Mouse (Mus musculus) embryonic stem cell, embryonic (primary cell): Measurements from ENCODE around the gene Rsrc1.

ENCODE experiments used
- CTCF ChIA-PET, 4 experiments: fragments of 300-600 bp in 2 of 4; fragments of 350-600 bp in 2 of 4; sonication (Branson Sonifier 250); formaldehyde crosslinking; loops; one replicate each; lab custom pipeline; 2022; ENCODE audit warnings: inconsistent platforms in 2 of 4; lab: Charles Lee
- POLR2A ChIA-PET, 4 experiments: fragments of 300-600 bp in 2 of 4; fragments of 350-600 bp in 2 of 4; sonication (Branson Sonifier 250); formaldehyde crosslinking; loops; one replicate each; lab custom pipeline; 2022; ENCODE audit warnings: antibody characterized with exemption in 4 of 4, inconsistent platforms in 1 of 4; lab: Charles Lee

Rsrc1 gene

DNA sequence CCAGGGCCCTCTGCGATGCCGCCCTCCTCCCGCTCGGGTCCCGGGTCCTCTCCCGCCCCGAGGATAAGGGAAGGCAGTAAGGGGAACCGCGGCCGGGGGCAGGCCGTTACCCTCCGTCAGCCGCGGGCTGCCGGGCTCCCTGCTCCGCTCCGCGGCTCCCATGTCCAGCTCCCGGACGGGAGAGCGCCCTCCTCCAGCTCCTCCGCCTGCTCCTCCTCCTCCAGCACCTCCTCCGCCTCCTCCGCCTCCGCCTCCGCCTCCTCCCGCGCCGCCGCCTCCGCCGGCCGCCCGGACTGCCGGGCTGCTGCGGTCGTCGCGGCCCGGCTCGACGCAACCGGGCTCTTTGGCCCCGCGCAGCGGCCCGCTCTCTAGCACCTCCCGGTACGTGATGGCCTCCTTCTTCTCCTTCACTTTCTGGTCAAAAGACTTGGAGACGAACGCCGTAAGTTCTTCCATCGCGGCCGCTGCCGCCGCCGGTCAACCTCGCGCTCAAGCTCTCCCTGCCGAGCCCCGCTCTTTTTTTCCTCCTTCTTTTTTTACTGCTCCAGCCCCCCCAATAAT, at the start of gene Rsrc1:
Gene Rsrc1 (plus strand): TSS at position 290 of the 561 bp plus-strand sequence.
- CTCF ChIA-PET, result interaction anchor here in 1 of 4 experiments (0.6 kb wide), 1 partner anchor 1581 kb away, joined by 3 read pairs; no protein-coding TSS in a partner anchor
- POLR2A ChIA-PET, result interaction anchor here in 2 of 4 experiments (0.7 to 1.1 kb wide), 4 partner anchors 8 to 46 kb away, joined by 3 to 5 read pairs (median 4); no protein-coding TSS in a partner anchor

- CTCF ChIA-PET, result interaction anchor here in 1 of 4 experiments (0.6 kb wide), 1 partner anchor 378 kb away, joined by 3 read pairs; no protein-coding TSS in a partner anchor
- POLR2A ChIA-PET, result no interaction called here
These were observed 41.5 kb upstream of the Rsrc1 start for GRCm38 (mm10) chr3:66939675-66940074.

DNA sequence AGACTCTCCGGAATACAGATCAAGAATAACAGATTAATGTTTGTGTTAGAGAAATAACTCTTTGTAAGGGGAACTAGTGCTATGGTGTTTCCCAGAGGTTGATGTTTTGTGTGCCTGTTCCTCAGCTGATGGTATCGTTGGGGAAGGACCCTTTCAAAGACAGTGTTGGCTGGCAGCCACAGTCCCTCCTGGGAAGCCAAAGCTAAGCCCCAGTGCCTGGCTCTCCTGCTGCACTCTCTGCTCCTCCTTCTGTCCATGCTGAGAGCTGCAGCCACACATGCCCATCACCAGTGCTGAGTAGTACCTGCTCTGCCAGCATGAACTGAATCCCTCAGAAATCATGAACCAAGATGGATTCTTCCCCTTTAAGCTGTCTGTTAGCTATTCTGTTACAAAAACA, 26.1 kb upstream of the Rsrc1 start:
- ChIA-PET POLR2A (no interaction called here), CTCF (no interaction called here)

- ChIA-PET CTCF (interaction anchor here in 1 of 4 experiments (0.5 kb wide), 1 partner anchor 113 kb away, joined by 6 read pairs; no protein-coding TSS in a partner anchor), POLR2A (no interaction called here)
These were observed 21.2 kb upstream of the Rsrc1 start for GRCm38 (mm10) chr3:66959972-66960371.

DNA sequence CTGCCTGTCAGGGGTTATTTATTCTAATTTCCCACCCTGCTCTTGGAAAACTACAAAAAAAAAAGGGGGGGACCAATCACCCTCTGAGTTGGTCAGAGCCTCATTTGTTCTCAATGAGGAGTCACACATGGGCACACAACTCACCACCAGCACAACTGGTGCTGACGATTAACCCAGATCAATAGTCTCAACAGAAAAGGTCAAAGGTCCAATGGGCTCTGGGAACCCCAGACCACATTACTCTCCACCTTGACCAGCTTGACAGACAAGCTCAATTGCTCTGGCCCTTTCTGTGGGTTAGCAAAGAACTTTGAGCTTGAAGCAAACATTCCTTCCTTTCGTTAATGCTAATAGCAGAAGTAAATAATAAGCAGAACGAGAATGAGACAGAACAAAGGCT, 16.3 kb upstream of the Rsrc1 start:
- POLR2A ChIA-PET, result no interaction called here
- CTCF ChIA-PET, result no interaction called here

GRCm38 (mm10) chr3:66967508-66967907, 13.7 kb upstream of the Rsrc1 start:
- POLR2A ChIA-PET, result no interaction called here
- CTCF ChIA-PET, result interaction anchor here in 1 of 4 experiments (0.6 kb wide), 1 partner anchor 229 kb away, joined by 3 read pairs; no protein-coding TSS in a partner anchor

GRCm38 (mm10) chr3:66970261-66970660, 10.9 kb upstream of the Rsrc1 start:
- ChIA-PET CTCF (no interaction called here), POLR2A (interaction anchor here in 2 of 4 experiments (0.7 to 1.5 kb wide), 2 partner anchors 16 to 494 kb away, joined by 3 to 4 read pairs; no protein-coding TSS in a partner anchor)

GRCm38 (mm10) chr3:66970661-66971331, 10.4 kb upstream of the Rsrc1 start:
- POLR2A ChIA-PET, result interaction anchor here in 2 of 4 experiments (0.7 to 1.5 kb wide), 2 partner anchors 15 to 494 kb away, joined by 3 to 4 read pairs; no protein-coding TSS in a partner anchor
- CTCF ChIA-PET, result no interaction called here

DNA sequence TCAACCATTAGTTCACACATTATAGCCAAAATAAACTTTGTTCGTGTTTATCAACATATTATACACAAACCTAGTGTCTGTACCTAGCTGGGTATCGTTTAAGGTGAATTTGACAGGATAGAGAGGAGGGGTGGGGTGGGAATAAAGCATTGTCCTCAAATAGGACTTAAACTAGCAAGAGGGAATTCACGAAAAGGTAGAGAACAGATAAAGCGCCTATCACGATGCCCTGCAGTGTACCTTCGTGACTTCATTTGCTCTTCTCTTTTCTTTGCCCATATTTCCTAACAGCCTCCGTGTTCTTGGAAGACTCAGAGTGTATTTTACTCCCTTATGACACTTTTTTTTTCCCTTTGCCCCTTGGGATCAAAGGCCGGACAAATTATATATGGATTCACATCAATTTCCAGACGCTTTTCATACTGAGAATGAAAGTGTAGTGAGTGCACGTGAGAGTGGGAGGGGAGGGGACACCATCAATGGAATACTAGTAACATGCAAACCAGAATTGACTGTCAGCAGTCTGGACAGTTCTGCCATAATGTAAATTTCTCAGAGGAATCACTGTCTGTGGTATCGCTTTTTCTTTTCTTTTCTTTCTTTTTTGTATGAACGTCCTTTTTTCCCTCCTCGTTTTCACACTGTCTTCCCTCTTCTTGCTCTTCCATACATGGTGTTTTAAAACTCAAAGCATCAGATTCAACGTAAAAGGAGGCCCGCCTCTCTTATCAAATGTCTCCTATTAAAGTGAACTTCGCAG, 8.8 kb upstream of the Rsrc1 start:
- ChIA-PET POLR2A (interaction anchor here in 2 of 4 experiments (0.8 to 2.5 kb wide), 2 partner anchors 9 to 14 kb away, joined by 4 to 9 read pairs; partner anchors contain the start of genes Rsrc1 (in 1 of the 2) and Shox2 (in 1 of the 2)), CTCF (no interaction called here)

- ChIA-PET POLR2A (interaction anchor here in 3 of 4 experiments (1.0 to 2.5 kb wide), 3 partner anchors 12 to 13 kb away, joined by 4 to 9 read pairs (median 5); no protein-coding TSS in a partner anchor), CTCF (no interaction called here)
These were observed 7.7 kb upstream of the Rsrc1 start for GRCm38 (mm10) chr3:66973391-66973943.

GRCm38 (mm10) chr3:66974501-66974900, 6.7 kb upstream of the Rsrc1 start:
- ChIA-PET CTCF (no interaction called here), POLR2A (interaction anchor here in 3 of 4 experiments (0.7 to 2.5 kb wide), 3 partner anchors 11 to 964 kb away, joined by 3 to 9 read pairs (median 4); no protein-coding TSS in a partner anchor)

- ChIA-PET POLR2A (no interaction called here), CTCF (no interaction called here)
These were observed 4.1 kb upstream of the Rsrc1 start for GRCm38 (mm10) chr3:66976889-66977615.

DNA sequence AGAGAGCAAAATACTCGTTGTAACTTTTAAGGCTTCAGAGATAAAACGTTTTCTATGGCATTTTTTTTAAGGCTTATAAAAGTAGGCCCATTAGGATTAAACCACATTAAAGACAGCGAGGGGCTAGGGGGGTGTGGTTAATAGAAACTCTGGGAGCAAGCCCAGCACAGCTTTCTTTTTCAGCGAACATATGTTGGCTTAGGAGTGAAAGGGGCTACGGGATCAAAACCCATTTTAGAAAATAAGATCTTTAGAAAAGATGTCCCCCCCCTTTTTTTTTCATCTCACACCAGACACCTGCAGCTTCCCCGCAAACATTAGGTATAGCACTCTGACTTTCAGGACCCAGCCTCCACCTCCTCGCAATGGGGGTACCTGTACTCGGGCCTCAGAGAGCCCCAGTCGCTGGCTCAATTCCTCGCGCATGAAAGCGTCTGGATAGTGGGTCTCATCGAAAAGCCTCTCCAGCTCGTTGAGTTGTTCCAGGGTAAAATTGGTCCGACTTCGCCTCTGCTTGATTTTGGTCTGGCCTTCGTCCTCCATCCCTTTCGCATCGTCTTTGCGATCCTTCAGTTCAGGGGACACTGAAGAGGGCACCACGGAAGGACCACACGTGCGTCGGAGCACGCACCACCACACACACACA, 3.3 kb upstream of the Rsrc1 start:
- POLR2A ChIA-PET, result no interaction called here
- CTCF ChIA-PET, result no interaction called here

DNA sequence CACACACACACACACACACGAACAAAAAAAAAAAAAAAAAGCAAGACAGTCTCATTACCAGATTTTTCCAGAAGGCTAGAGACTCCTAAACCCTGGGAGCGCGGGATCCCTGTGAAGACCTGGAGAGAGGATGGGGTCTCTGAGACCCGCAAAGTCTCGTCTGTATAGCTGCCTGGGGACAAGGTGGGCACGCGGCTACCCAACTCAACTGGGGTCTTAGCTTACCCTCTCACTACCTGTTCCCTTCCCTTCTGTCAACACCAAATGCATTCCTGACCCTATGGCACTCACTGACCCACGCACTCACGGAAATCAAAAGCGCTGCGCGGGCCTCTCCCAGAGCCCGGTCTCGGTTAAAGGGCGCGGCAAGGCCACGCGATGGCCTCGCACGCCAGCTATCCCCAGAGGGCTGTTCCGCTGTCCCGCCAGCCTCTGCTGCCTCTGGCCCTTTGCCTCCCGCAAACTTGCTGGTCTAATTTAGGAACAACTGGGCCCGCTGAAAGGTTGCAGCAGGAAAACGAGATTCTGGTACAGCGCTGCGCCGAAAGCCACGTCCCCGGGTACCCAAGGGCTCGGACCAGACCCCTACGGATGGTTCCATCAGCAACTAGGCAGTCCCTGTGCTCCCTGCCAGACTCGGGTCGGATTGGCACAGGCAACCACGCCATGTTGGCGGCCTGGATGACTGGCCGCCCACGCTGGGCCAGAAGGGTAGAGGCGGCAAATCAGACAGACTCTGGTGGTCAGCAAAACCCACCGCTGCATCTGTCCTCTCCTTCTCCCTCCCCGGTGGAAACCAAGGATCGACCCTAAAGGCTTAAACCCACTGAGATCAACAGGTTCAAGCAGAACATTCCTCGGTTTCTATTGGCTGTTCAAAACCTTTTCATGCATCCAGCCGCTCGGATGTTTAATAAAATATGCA, 2.5 kb upstream of the Rsrc1 start:
- CTCF ChIA-PET, result no interaction called here
- POLR2A ChIA-PET, result interaction anchor here in 1 of 4 experiments (1.0 kb wide), 1 partner anchor 11 kb away, joined by 3 read pairs; no protein-coding TSS in a partner anchor

DNA sequence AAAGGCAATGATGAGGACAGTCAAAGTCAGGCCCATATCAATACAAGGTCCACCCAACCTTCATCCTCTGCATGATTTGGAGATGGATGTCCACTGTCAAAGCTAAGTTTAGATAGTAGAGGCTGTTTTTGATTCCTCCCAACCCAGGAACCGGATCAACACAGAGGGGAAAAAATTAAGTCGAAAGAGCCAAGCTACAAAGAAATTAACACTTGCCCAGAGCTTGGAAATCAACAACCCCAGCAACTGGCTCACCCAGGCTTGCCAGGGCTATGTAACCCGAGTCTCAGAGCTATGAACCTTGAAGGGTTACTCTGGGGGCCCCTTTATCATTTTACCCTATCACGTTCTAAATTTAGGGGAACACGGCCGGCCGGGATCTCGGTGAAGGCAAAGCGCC, 1.7 kb upstream of the Rsrc1 start:
- ChIA-PET CTCF (no interaction called here), POLR2A (interaction anchor here in 1 of 4 experiments (1.0 kb wide), 1 partner anchor 10 kb away, joined by 3 read pairs; no protein-coding TSS in a partner anchor)

- CTCF ChIA-PET, result no interaction called here
- POLR2A ChIA-PET, result interaction anchor here in 1 of 4 experiments (1.0 to 1.1 kb wide), 3 partner anchors 8 to 13 kb away, joined by 3 to 4 read pairs (median 3); no protein-coding TSS in a partner anchor
These were observed 847 bp upstream of the Rsrc1 start for GRCm38 (mm10) chr3:66980111-66980975.
